Mouse (Mus musculus): Measurements from ENCODE around the gene Tnks2.

DNA sequence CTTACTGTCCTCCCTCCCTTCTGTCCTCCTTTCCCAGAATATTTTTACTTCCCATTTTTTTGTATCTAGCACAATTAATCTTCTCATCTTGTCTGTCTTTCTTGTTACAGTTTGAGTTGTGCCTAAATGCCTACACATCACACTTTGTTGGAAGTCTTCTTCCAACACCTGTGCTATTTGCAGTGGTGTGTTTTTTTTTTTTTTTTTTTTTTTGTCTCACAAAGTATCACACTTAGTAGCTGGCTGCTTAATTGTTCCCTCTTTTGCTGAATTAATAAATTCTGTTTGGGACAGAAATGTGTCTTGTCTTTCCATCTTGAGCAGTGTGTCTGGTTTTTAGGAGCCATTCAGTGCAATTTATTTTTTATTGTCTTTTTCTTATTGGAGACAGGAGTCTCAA lies 95.8 kb downstream of the Tnks2 start:
- TF ChIP-seq POLR2A (IDR thresholded peaks at IDR 0.05; ENCODE audit: low read depth, low read length) = no peak
- no peak for TF ChIP-seq JUN (IDR thresholded peaks at IDR 0.05; ENCODE audit: insufficient read depth, low read depth, low read length)
- TF ChIP-seq CTCF (conservative IDR thresholded peaks at IDR 0.05 in 1 of 2, IDR thresholded peaks at IDR 0.05 in 1 of 2; ENCODE audit: low read depth in 2 of 2, low read length in 2 of 2) = no peak
